In genomic region chr11:103217790-103218516, GRCm38 (mm10) we compare ENCODE assay signal across 8 mouse cellular contexts. TPM values are rescaled to one million over a fixed set of nuclear protein-coding genes. Genes with fewer than 3 reads are reported as not detected.
A peak's percentile ranks its signal among the peaks of the same experiment; 100 is the strongest.
DNase-seq lines count a peak whose midpoint lies in the region; ATAC-seq and TF ChIP-seq lines count a peak whose summit lies in the region.

Spata32 (minus strand) TSS chr11:103218432.

- H3K4me1 ChIP-seq in forebrain, embryonic 10.5 days = peaks cover 12% of the 10 kb centered on the region
- H3K4me1 ChIP-seq in lung, adult 2 months (ENCODE audit: control insufficient read depth, insufficient read depth, low read length) = peaks cover 4% of the 10 kb centered on the region; the same call in 1 of the 2 replicates
- peaks cover 7% of the 10 kb centered on the region for H3K4me1 ChIP-seq in neural tube, embryonic 13.5 days (replicated peaks)

- 0 out of 2 replicates have a peak, but pooled peaks have one; percentile 3 for TF ChIP-seq CTCF in layer of hippocampus, adult 2 months (conservative IDR thresholded peaks at IDR 0.05)
- no peak for TF ChIP-seq CTCF in lung, adult 2 months (IDR thresholded peaks at IDR 0.05; ENCODE audit: insufficient read depth, low read length)

- peak within 1 kb of the TSS; percentile 57 for H3K4me3 ChIP-seq in forebrain, embryonic 10.5 days
- peak within 1 kb of the TSS; percentile 71 for H3K4me3 ChIP-seq in layer of hippocampus, adult 2 months
- peak within 1 kb of the TSS; percentile 71 for H3K4me3 ChIP-seq in lung, adult 2 months (replicated peaks; ENCODE audit: extremely low read depth, low read depth, low read length)
- H3K4me3 ChIP-seq in neural tube, embryonic 13.5 days = peak within 1 kb of the TSS; percentile 54

- peaks cover 30% of the 10 kb centered on the region for H3K36me3 ChIP-seq in forebrain, embryonic 10.5 days (replicated peaks)
- peaks cover 27% of the 10 kb centered on the region for H3K36me3 ChIP-seq in neural tube, embryonic 13.5 days

- H3K27ac ChIP-seq in forebrain, embryonic 10.5 days = peak within 1 kb of the TSS; percentile 71
- peak within 1 kb of the TSS; percentile 93 for H3K27ac ChIP-seq in layer of hippocampus, adult 2 months
- H3K27ac ChIP-seq in neural tube, embryonic 13.5 days (replicated peaks) = peak within 1 kb of the TSS; percentile 74

- WGBS in forebrain, embryonic 10.5 days = 2% methylated on average over 45 of the region's 45 CpGs
- WGBS in lung, adult 2 months = 3% methylated on average over 44 of the region's 45 CpGs
- whole genome bisulfite sequencing in neural tube, embryonic 13.5 days = under 1% methylated on average over 45 of the region's 45 CpGs

- H3K4me2 ChIP-seq in neural tube, embryonic 13.5 days = peak within 1 kb of the TSS; percentile 99

- H3K27me3 ChIP-seq in forebrain, embryonic 10.5 days (ENCODE audit: poor library complexity, severe bottlenecking) = peaks cover 49% of the 10 kb centered on the region
- peaks cover 14% of the 10 kb centered on the region; the same call in 1 of the 2 replicates for H3K27me3 ChIP-seq in neural tube, embryonic 13.5 days

- peak within 1 kb of the TSS; percentile 77 for H3K9ac ChIP-seq in neural tube, embryonic 13.5 days

- intact Hi-C loops in heart, postnatal 14 days (cut with DNase I) = no loop called here

- peaks cover 4% of the 10 kb centered on the region; the same call in 1 of the 2 replicates for H3K9me3 ChIP-seq in forebrain, embryonic 10.5 days
- no peaks in the 10 kb centered on the region for H3K9me3 ChIP-seq in neural tube, embryonic 13.5 days

- DNase-seq in brain, embryonic 18.5 days (ENCODE audit: low read depth, low spot score) = peak; percentile 60
- peak; percentile 51 for DNase-seq in forebrain, embryonic 10.5 days (ENCODE audit: extremely low spot score, low spot score)
- DNase-seq in heart, postnatal 14 days = peak; percentile 55 to 61
- peak; percentile 63 to 67 for DNase-seq in layer of hippocampus, adult 2 months (ENCODE audit: low spot score in 2 of 2)
- DNase-seq in lung, adult 2 months = peak; percentile 47
- peak; percentile 85 for DNase-seq in thymus, postnatal 0 days (ENCODE audit: low spot score)

- ATAC-seq in CD4-positive, CD25-positive, alpha-beta regulatory T cell, adult 4 months = peak; percentile 93
- peak; percentile 90 for ATAC-seq in neural tube, embryonic 13.5 days (ENCODE audit: low read depth)

- TF ChIP-seq POLR2A in lung, adult 2 months (IDR thresholded peaks at IDR 0.05; ENCODE audit: borderline replicate concordance, extremely low read depth, low read depth, low read length) = no peak

RNA-seq across cellular contexts. Expression of gene Spata32, which starts in this region (rescaled TPM):
- not detected for polyA plus RNA-seq in CD4-positive, CD25-positive, alpha-beta regulatory T cell, adult 4 months (2017; shearing (Covaris generic))
- polyA plus RNA-seq in forebrain, embryonic 10.5 days (2016; fragmentation: Nextera tagmentation; extraction: Ambion mirVana) = not detected in 2 replicates
- total RNA-seq in heart, postnatal 14 days (2021) = not detected
- 1 to 10 TPM; 1.2 to 1.3 TPM for total RNA-seq in layer of hippocampus, adult 2 months (2021)
- polyA plus RNA-seq in lung, adult 2 months (2012; rRNA removed) = not detected in 2 replicates
- polyA plus RNA-seq in neural tube, embryonic 13.5 days (2015; fragmentation: Nextera tagmentation; extraction: Ambion mirVana) = 0.17 and 0.28 TPM in 2 replicates
- not detected in 2 replicates for polyA plus RNA-seq in thymus, postnatal 0 days (2015; fragmentation: Nextera tagmentation; extraction: Ambion mirVana)

Comparison
In these comparisons a context has a peak if more than half of its experiments do, and no peak if none do; other contexts are left out.
1. Peak in every context shown above with its lines: DNase-seq, ATAC-seq, H3K4me3 ChIP-seq and H3K27ac ChIP-seq.
2. Peak in ATAC-seq in CD4-positive, CD25-positive, alpha-beta regulatory T cell, adult 4 months; RNA of the gene not detected or under 1 TPM.
3. Peak in DNase-seq, H3K4me3 ChIP-seq and H3K27ac ChIP-seq in forebrain, embryonic 10.5 days; RNA of the gene not detected or under 1 TPM.
4. Peak in DNase-seq in heart, postnatal 14 days; RNA of the gene not detected or under 1 TPM.
5. Peak in DNase-seq and H3K4me3 ChIP-seq in lung, adult 2 months; RNA of the gene not detected or under 1 TPM.
6. Peak in ATAC-seq, H3K4me3 ChIP-seq, H3K27ac ChIP-seq, H3K9ac ChIP-seq and H3K4me2 ChIP-seq in neural tube, embryonic 13.5 days; RNA of the gene not detected or under 1 TPM.
7. Peak in DNase-seq in thymus, postnatal 0 days; RNA of the gene not detected or under 1 TPM.